Mouse (Mus musculus): ENCODE data around the gene Slx1b. TPM values are rescaled to one million over a fixed set of nuclear protein-coding genes. Genes with fewer than 3 reads are reported as not detected.

The Slx1b gene
- polyA plus RNA-seq, 1 experiment from 2014 or later = 21.1 TPM

GRCm38 (mm10) chr7:126717566-126717965 is 22.0 kb upstream of the Slx1b start:
- H3K4me3 ChIP-seq (replicated peaks) = no peak overlapping the region
- H3K36me3 ChIP-seq = no peaks in the 10 kb centered on the region
- H3K27ac ChIP-seq = no peak overlapping the region
- H3K27me3 ChIP-seq = no peaks in the 10 kb centered on the region
- H3K4me2 ChIP-seq (replicated peaks) = no peak overlapping the region
- H3K9me3 ChIP-seq = no peaks in the 10 kb centered on the region
- ATAC-seq = no peak
- no peak overlapping the region for H3K9ac ChIP-seq (replicated peaks)
- 92% methylated on average over 3 of the region's 3 CpGs for WGBS
- no peaks in the 10 kb centered on the region for H3K4me1 ChIP-seq (replicated peaks)

DNA sequence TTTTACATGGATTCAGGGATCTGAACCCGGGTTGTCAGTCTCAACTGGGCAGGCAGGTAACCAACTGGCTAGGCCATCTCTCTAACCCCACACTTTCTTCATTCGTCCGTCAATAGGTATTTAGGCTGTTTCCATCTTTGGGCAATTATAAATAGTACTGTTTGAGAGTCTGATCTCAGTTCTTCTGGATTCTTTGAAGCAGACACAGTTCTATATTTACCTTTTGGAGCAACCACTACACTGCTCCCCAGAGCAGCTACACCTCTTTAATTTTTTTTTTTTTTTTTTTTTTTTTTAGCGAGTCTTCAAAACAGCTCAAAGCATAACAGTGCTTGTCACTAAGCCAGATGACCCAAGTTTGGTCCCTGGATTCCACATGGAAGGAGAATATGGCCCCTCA is 20.1 kb upstream of the Slx1b start:
- ATAC-seq = no peak
- Histone ChIP-seq H3K4me3 (replicated peaks) (no peak overlapping the region), H3K9ac (replicated peaks) (no peak overlapping the region), H3K9me3 (no peaks in the 10 kb centered on the region), H3K27ac (no peak overlapping the region), H3K36me3 (no peaks in the 10 kb centered on the region), H3K4me2 (replicated peaks) (no peak overlapping the region), H3K4me1 (replicated peaks) (no peaks in the 10 kb centered on the region), H3K27me3 (no peaks in the 10 kb centered on the region)
- 82% methylated on average over 4 of the region's 4 CpGs for WGBS

DNA sequence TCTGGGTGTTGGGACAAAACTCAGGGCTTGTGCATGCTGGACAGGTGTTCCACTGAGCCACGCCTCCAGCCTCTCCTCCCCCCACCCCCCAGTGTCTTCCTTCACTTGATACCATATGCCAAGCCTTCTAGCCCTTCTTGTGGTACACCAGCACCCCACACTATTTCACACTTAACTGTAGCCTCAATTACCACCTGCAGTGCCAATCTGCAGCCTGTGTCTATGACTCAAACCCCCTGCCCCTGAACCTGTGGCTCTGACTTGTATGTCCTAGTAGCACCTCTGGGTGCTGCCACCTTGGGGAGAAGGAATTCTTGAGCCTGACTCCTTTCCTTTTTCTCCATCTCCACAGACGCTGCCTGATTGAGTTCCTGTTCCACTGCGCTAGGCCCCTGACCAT is 16.3 kb upstream of the Slx1b start:
- Histone ChIP-seq H3K4me2 (replicated peaks) (no peak overlapping the region), H3K27ac (no peak overlapping the region)

DNA sequence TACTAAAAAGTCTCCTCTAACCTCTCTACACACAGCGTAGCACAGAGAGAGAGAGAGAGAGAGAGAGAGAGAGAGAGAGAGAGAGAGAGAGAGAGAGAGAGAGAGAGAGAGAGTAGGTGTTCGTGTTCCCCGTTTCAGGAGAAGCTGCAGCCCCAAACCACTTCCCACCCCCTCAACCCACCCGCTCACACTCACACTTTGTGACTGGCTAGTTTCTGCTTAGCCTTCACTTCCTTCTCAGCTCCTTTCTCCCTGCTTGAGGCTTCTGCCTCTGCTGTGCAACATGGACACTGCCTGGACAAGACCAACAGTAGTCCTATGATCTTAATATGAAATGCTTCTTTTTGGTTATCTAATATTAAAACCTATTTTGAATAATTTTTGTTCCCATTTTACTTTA is 14.7 kb upstream of the Slx1b start:
- Histone ChIP-seq H3K9ac (replicated peaks) (no peak overlapping the region), H3K27me3 (no peaks in the 10 kb centered on the region), H3K36me3 (no peaks in the 10 kb centered on the region), H3K4me1 (replicated peaks) (peaks cover 1% of the 10 kb centered on the region), H3K27ac (no peak overlapping the region), H3K9me3 (no peaks in the 10 kb centered on the region), H3K4me2 (replicated peaks) (no peak overlapping the region), H3K4me3 (replicated peaks) (no peak overlapping the region)
- no peak for ATAC-seq
- WGBS = 73% methylated on average over 4 of the region's 4 CpGs

More for the DNA sequence above, 16.3 kb upstream of the Slx1b start:
- H3K36me3 ChIP-seq = no peaks in the 10 kb centered on the region
- H3K4me3 ChIP-seq (replicated peaks) = no peak overlapping the region
- no peaks in the 10 kb centered on the region for H3K9me3 ChIP-seq
- no peak overlapping the region for H3K9ac ChIP-seq (replicated peaks)
- ATAC-seq = no peak
- no peaks in the 10 kb centered on the region for H3K27me3 ChIP-seq
- no peaks in the 10 kb centered on the region for H3K4me1 ChIP-seq (replicated peaks)
- 69% methylated on average over 3 of the region's 3 CpGs for WGBS

DNA sequence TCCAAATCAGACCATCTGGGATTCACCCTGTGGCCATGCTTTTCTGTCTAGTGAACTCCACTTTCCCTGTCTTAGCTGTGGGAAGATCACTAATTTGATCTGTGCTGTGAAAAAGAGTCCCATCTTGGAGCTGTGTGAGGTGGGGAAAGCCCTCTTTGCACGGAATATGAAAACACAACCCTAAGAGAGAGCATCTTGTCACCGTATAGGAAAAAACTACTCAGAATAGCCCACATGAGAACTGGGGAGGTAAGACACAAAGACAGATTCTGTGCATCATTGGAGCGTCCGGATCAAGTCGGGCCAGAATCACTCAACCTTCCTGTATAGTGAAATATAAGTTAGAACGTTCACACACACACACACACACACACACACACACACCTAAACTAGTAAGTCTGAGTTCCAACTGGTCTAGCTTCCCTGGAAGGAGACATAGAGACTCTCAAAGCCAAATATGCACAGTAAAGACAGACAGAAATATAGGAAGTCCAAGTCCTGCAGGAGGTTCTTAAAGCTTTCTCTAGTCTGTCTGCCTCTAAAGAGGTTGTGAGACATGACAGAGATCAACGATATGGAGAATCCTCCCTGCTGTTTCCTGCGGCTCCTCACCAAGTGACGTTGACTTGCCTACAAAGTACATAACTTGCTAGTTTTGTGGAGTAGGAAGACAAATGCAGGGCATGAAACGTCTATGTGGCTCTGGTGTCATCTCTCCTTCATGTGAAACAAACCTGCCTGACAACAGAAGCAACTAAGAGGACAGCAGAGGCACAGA is 12.8 kb upstream of the Slx1b start:
- ATAC-seq = no peak
- Histone ChIP-seq H3K4me2 (replicated peaks) (no peak overlapping the region), H3K4me1 (replicated peaks) (peaks cover 17% of the 10 kb centered on the region), H3K9ac (replicated peaks) (no peak overlapping the region), H3K27ac (no peak overlapping the region), H3K4me3 (replicated peaks) (no peak overlapping the region), H3K9me3 (no peaks in the 10 kb centered on the region), H3K27me3 (peaks cover 3% of the 10 kb centered on the region; the same call in 1 of the 2 replicates), H3K36me3 (no peaks in the 10 kb centered on the region)
- WGBS = 86% methylated on average over 10 of the region's 10 CpGs

GRCm38 (mm10) chr7:126707442-126708174 is 12.0 kb upstream of the Slx1b start, which contains the start of gene Coro1a:
Gene Coro1a, minus strand, starts transcription at chr7:126707787.
- no peaks in the 10 kb centered on the region for H3K36me3 ChIP-seq
- peaks cover 25% of the 10 kb centered on the region for H3K4me1 ChIP-seq (replicated peaks)
- H3K9me3 ChIP-seq = no peaks in the 10 kb centered on the region
- no peak for ATAC-seq
- H3K27ac ChIP-seq = no peak within 1 kb of the TSS
- 93% methylated on average over 19 of the region's 19 CpGs for WGBS
- no peak within 1 kb of the TSS for H3K4me2 ChIP-seq (replicated peaks)
- H3K9ac ChIP-seq (replicated peaks) = no peak within 1 kb of the TSS
- no peak within 1 kb of the TSS for H3K4me3 ChIP-seq (replicated peaks)
- peaks cover 7% of the 10 kb centered on the region; the same call in 1 of the 2 replicates for H3K27me3 ChIP-seq

DNA sequence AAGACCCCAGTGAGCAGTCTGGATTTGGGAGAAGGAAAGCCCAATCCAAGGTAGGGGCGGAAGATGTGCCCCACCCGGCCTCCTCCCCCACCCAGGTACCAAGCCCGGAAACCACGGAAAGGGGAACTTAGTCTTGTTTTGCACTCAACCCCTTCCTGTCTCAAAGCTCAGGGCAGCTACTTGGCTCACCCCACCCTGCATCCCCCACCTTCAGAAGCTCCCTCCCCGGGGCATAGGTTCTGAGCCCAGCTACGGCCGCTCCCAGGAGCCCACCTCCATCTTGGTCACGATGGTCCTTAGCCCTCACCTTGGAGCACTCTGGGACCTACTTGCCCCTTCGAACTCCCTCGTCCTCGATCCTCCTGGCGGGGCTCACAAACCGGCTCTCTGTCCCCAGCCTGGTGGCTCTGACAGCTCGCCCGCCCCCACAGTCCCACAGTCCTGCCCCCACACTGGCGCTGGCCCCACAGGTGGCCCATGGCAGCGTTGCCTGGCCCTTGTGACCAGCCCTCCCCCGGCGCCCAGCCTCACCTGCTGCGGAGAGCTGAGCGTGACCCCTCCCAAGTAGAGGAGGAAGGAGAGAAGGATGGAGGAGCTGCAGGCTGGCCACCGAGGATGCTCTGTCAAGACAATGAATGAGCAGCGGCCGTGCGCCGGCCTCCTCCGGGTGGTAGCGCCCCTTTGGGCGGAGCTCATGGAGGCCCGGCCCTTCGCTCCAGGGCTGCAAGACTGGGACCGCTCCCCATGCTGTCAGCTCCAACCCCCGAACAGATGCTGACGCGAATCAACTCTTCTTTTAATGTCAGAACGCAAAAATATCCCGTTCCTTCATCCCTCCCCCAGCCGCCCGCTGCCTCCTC is 8.8 kb upstream of the Slx1b start:
- peaks cover 7% of the 10 kb centered on the region; the same call in 1 of the 2 replicates for H3K27me3 ChIP-seq
- H3K4me2 ChIP-seq (replicated peaks) = peak overlapping the region; percentile 77
- peak overlapping the region; percentile 77 for H3K4me3 ChIP-seq (replicated peaks)
- H3K9ac ChIP-seq (replicated peaks) = peak overlapping the region; percentile 93
- peaks cover 49% of the 10 kb centered on the region for H3K4me1 ChIP-seq (replicated peaks)
- no peaks in the 10 kb centered on the region for H3K9me3 ChIP-seq
- WGBS = 2% methylated on average over 39 of the region's 39 CpGs
- ATAC-seq = peak; percentile 87
- H3K36me3 ChIP-seq = peaks cover 13% of the 10 kb centered on the region
- peak overlapping the region; percentile 88 for H3K27ac ChIP-seq

DNA sequence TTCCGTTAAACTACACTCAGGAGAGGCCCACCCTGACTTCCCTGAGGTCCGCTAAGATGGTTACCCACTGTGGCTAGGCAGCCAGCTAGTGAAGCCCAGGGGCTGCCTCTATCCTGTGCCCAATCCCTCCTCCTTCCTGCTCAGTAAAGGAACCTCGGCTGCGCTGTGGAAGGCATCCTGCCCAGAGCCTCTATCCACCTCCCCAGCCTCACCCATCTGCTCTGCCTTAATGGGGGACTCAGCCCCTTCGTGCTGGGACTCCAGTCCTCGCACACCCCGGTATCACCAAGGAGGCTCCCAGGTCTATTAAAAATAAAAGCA is 8.1 kb upstream of the Slx1b start:
- Histone ChIP-seq H3K9ac (replicated peaks) (peak overlapping the region; percentile 93), H3K4me3 (replicated peaks) (peak overlapping the region; percentile 77), H3K4me1 (replicated peaks) (peaks cover 49% of the 10 kb centered on the region), H3K27ac (peak overlapping the region; percentile 88), H3K36me3 (peaks cover 19% of the 10 kb centered on the region), H3K9me3 (no peaks in the 10 kb centered on the region), H3K27me3 (peaks cover 7% of the 10 kb centered on the region; the same call in 1 of the 2 replicates), H3K4me2 (replicated peaks) (peak overlapping the region; percentile 77)
- ATAC-seq = 0 out of 2 replicates have a peak, but pooled peaks have one; percentile 6
- 15% methylated on average over 7 of the region's 7 CpGs for WGBS

- peaks cover 49% of the 10 kb centered on the region for H3K4me1 ChIP-seq (replicated peaks)
- WGBS = 82% methylated on average over 12 of the region's 12 CpGs
Measured at GRCm38 (mm10) chr7:126702861-126703756, 7.5 kb upstream of the Slx1b start.

DNA sequence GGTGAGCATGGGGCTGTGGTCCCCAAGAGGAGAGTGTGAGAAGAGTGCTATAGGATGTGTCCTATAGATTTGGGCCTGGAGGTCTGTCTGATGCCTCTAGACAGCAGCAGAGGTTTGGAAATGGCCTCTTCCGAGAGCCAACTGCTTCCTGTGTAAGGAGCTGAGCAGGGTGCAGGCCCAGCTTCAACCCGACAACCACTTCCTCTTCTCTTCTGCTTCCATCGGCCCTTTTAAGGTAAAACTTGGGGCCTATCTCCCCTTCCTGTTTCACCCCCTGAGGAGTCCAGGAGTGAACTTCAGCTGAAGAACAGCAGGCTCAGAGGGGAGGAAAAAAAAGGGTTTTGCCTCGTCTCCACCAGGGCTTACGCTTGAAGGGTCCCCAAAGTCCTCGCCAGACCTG is 6.8 kb upstream of the Slx1b start:
- Histone ChIP-seq H3K9me3 (no peaks in the 10 kb centered on the region), H3K4me1 (replicated peaks) (peaks cover 55% of the 10 kb centered on the region), H3K27me3 (peaks cover 7% of the 10 kb centered on the region; the same call in 1 of the 2 replicates), H3K9ac (replicated peaks) (0 out of 2 replicates have a peak overlapping the region, but pooled peaks have one; percentile 36), H3K4me3 (replicated peaks) (peak overlapping the region; percentile 77; the same call in 1 of the 2 replicates), H3K27ac (no peak overlapping the region), H3K4me2 (replicated peaks) (peak overlapping the region; percentile 77), H3K36me3 (peaks cover 26% of the 10 kb centered on the region)
- 78% methylated on average over 6 of the region's 6 CpGs for WGBS
- no peak for ATAC-seq

More at GRCm38 (mm10) chr7:126702861-126703756, 7.5 kb upstream of the Slx1b start:
- Histone ChIP-seq H3K9me3 (no peaks in the 10 kb centered on the region), H3K27ac (peak overlapping the region; percentile 88), H3K27me3 (peaks cover 7% of the 10 kb centered on the region; the same call in 1 of the 2 replicates), H3K36me3 (peaks cover 21% of the 10 kb centered on the region), H3K4me2 (replicated peaks) (peak overlapping the region; percentile 77), H3K4me3 (replicated peaks) (peak overlapping the region; percentile 77), H3K9ac (replicated peaks) (peak overlapping the region; percentile 93)
- no peak for ATAC-seq
